Mouse (Mus musculus) small intestine, adult 2 months (tissue): ENCODE data around the gene Msi2.

Source experiments
- CTCF ChIP-seq: fragments of 200-500 bp; IDR thresholded peaks from 2 replicates; pipeline ENCODE4 v1.5.1; 2012; ENCODE audit warnings: low read depth, mild to moderate bottlenecking, control low read depth, inconsistent platforms, low read length, moderate library complexity, mixed read lengths; ENCODE audit not compliant: insufficient replicate concordance, insufficient read length; ENCODE audit errors: extremely low read depth
- POLR2A ChIP-seq: fragments of 200-500 bp; IDR thresholded peaks from 2 replicates; pipeline ENCODE4 v1.6.1; 2012; ENCODE audit warnings: low read depth, mild to moderate bottlenecking, control low read depth, inconsistent platforms, low read length, moderate library complexity

DNA sequence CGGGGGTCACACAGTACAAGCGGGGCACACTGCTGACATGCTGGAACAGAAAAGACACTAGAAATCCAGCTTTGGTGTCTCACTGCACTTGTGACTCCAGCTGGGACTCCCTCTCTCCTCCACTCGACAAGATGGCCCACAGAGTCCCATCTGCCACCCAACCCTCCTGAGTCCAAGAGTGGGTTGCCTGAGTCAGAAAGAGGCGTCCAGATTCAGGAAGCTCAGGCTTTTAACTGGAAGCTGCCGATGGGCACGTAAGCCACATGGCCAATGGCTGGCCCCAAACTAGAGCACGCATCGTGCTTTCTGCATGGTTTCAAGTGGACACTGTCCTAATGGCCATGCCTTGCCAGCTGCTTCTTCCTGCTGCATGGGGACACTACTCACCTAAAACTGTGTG is 126.2 kb downstream of the Msi2 start:
- TF ChIP-seq CTCF (no peak), POLR2A (no peak)
